Mouse (Mus musculus): ENCODE data around the gene Rnf222. TPM values are rescaled to one million over a fixed set of nuclear protein-coding genes. Genes with fewer than 3 reads are reported as not detected.

The Rnf222 gene
- polyA plus RNA-seq, 1 experiment, result not detected

- H3K4me3 ChIP-seq (ENCODE audit: insufficient read depth, low read length), result no peak overlapping the region
- H3K27ac ChIP-seq (ENCODE audit: insufficient read depth, low read length), result no peak overlapping the region
- H3K4me1 ChIP-seq (ENCODE audit: control insufficient read depth, insufficient read depth, low read length), result no peaks in the 10 kb centered on the region
- TF ChIP-seq CTCF (IDR thresholded peaks at IDR 0.05; ENCODE audit: borderline replicate concordance, insufficient read depth, low read length) (no peak), POLR2A (IDR thresholded peaks at IDR 0.05; ENCODE audit: low read depth, low read length) (no peak)
Observed at GRCm38 (mm10) chr11:68859943-68860593, 28.3 kb upstream of the Rnf222 start.

GRCm38 (mm10) chr11:68862260-68862659 lies 26.1 kb upstream of the Rnf222 start:
- Histone ChIP-seq H3K4me1 (ENCODE audit: control insufficient read depth, insufficient read depth, low read length) (no peaks in the 10 kb centered on the region), H3K4me3 (ENCODE audit: insufficient read depth, low read length) (no peak overlapping the region), H3K27ac (ENCODE audit: insufficient read depth, low read length) (no peak overlapping the region)
- TF ChIP-seq CTCF (IDR thresholded peaks at IDR 0.05; ENCODE audit: borderline replicate concordance, insufficient read depth, low read length), result no peak
- TF ChIP-seq POLR2A (IDR thresholded peaks at IDR 0.05; ENCODE audit: low read depth, low read length), result no peak

GRCm38 (mm10) chr11:68863631-68864091 lies 24.7 kb upstream of the Rnf222 start:
- Histone ChIP-seq H3K4me1 (ENCODE audit: control insufficient read depth, insufficient read depth, low read length) (no peaks in the 10 kb centered on the region), H3K4me3 (ENCODE audit: insufficient read depth, low read length) (no peak overlapping the region), H3K27ac (ENCODE audit: insufficient read depth, low read length) (no peak overlapping the region)
- TF ChIP-seq POLR2A (IDR thresholded peaks at IDR 0.05; ENCODE audit: low read depth, low read length) (no peak), CTCF (IDR thresholded peaks at IDR 0.05; ENCODE audit: borderline replicate concordance, insufficient read depth, low read length) (no peak)

GRCm38 (mm10) chr11:68864544-68865189 lies 23.7 kb upstream of the Rnf222 start:
- no peaks in the 10 kb centered on the region for H3K4me1 ChIP-seq (ENCODE audit: control insufficient read depth, insufficient read depth, low read length)
- no peak overlapping the region for H3K4me3 ChIP-seq (ENCODE audit: insufficient read depth, low read length)
- TF ChIP-seq POLR2A (IDR thresholded peaks at IDR 0.05; ENCODE audit: low read depth, low read length) (no peak), CTCF (IDR thresholded peaks at IDR 0.05; ENCODE audit: borderline replicate concordance, insufficient read depth, low read length) (no peak)
- peak overlapping the region; percentile 34; the same call in 1 of the 2 replicates for H3K27ac ChIP-seq (ENCODE audit: insufficient read depth, low read length)

GRCm38 (mm10) chr11:68871277-68871676 lies 17.1 kb upstream of the Rnf222 start:
- TF ChIP-seq CTCF (IDR thresholded peaks at IDR 0.05; ENCODE audit: borderline replicate concordance, insufficient read depth, low read length) (no peak), POLR2A (IDR thresholded peaks at IDR 0.05; ENCODE audit: low read depth, low read length) (no peak)
- Histone ChIP-seq H3K27ac (ENCODE audit: insufficient read depth, low read length) (no peak overlapping the region), H3K4me1 (ENCODE audit: control insufficient read depth, insufficient read depth, low read length) (no peaks in the 10 kb centered on the region), H3K4me3 (ENCODE audit: insufficient read depth, low read length) (no peak overlapping the region)

- TF ChIP-seq CTCF (IDR thresholded peaks at IDR 0.05; ENCODE audit: borderline replicate concordance, insufficient read depth, low read length) (no peak), POLR2A (IDR thresholded peaks at IDR 0.05; ENCODE audit: low read depth, low read length) (no peak)
- H3K4me3 ChIP-seq (ENCODE audit: insufficient read depth, low read length), result no peak within 1 kb of the TSS
- H3K4me1 ChIP-seq (ENCODE audit: control insufficient read depth, insufficient read depth, low read length), result no peaks in the 10 kb centered on the region
- H3K27ac ChIP-seq (ENCODE audit: insufficient read depth, low read length), result no peak within 1 kb of the TSS
Observed at GRCm38 (mm10) chr11:68871748-68872147, 16.6 kb upstream of the Rnf222 start, which contains the start of gene Ndel1. TSS of gene Ndel1 (minus strand) at chr11:68871858.

- peak; percentile 39; the same call in 1 of the 2 replicates for TF ChIP-seq CTCF (IDR thresholded peaks at IDR 0.05; ENCODE audit: borderline replicate concordance, insufficient read depth, low read length)
- no peak for TF ChIP-seq POLR2A (IDR thresholded peaks at IDR 0.05; ENCODE audit: low read depth, low read length)
- no peaks in the 10 kb centered on the region for H3K4me1 ChIP-seq (ENCODE audit: control insufficient read depth, insufficient read depth, low read length)
- no peak overlapping the region for H3K27ac ChIP-seq (ENCODE audit: insufficient read depth, low read length)
- H3K4me3 ChIP-seq (ENCODE audit: insufficient read depth, low read length), result no peak overlapping the region
Observed at GRCm38 (mm10) chr11:68874841-68875240, 13.5 kb upstream of the Rnf222 start.

GRCm38 (mm10) chr11:68878811-68879210 lies 9.5 kb upstream of the Rnf222 start:
- TF ChIP-seq CTCF (IDR thresholded peaks at IDR 0.05; ENCODE audit: borderline replicate concordance, insufficient read depth, low read length), result no peak
- no peak for TF ChIP-seq POLR2A (IDR thresholded peaks at IDR 0.05; ENCODE audit: low read depth, low read length)
- Histone ChIP-seq H3K4me3 (ENCODE audit: insufficient read depth, low read length) (no peak overlapping the region), H3K27ac (ENCODE audit: insufficient read depth, low read length) (no peak overlapping the region), H3K4me1 (ENCODE audit: control insufficient read depth, insufficient read depth, low read length) (no peaks in the 10 kb centered on the region)

- no peak overlapping the region for H3K4me3 ChIP-seq (ENCODE audit: insufficient read depth, low read length)
- H3K4me1 ChIP-seq (ENCODE audit: control insufficient read depth, insufficient read depth, low read length), result no peaks in the 10 kb centered on the region
- TF ChIP-seq POLR2A (IDR thresholded peaks at IDR 0.05; ENCODE audit: low read depth, low read length) (no peak), CTCF (IDR thresholded peaks at IDR 0.05; ENCODE audit: borderline replicate concordance, insufficient read depth, low read length) (no peak)
- no peak overlapping the region for H3K27ac ChIP-seq (ENCODE audit: insufficient read depth, low read length)
Observed at GRCm38 (mm10) chr11:68882107-68882506, 6.2 kb upstream of the Rnf222 start.

- TF ChIP-seq POLR2A (IDR thresholded peaks at IDR 0.05; ENCODE audit: low read depth, low read length) (no peak), CTCF (IDR thresholded peaks at IDR 0.05; ENCODE audit: borderline replicate concordance, insufficient read depth, low read length) (no peak)
- H3K4me3 ChIP-seq (ENCODE audit: insufficient read depth, low read length), result no peak overlapping the region
- H3K27ac ChIP-seq (ENCODE audit: insufficient read depth, low read length), result no peak overlapping the region
- H3K4me1 ChIP-seq (ENCODE audit: control insufficient read depth, insufficient read depth, low read length), result no peaks in the 10 kb centered on the region
Observed at GRCm38 (mm10) chr11:68883843-68884242, 4.5 kb upstream of the Rnf222 start.
